In the genomic region with DNA sequence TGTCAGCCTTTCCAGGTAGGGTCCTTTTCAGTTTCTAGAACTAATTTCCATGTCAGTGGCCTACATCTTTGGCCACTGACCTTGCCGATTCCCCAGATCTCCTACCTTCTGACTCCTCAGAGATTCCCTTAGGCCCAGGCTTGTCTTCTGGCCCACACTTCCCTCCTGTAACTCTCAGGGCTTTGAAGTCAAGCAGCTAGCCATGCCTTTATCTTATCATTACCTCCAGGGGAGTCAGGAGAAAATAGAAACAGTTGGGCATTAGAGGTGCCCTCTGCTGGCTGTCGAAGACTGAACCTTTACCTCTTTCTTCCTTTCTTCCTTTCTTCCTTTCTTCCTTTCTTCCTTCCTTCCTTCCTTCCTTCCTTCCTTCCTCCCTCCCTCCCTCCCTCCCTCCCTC, we compare ENCODE assay signal across 1 mouse cellular context.
TF ChIP-seq lines count a peak whose summit lies in the region.

No protein-coding gene starts in this region.

TF ChIP-seq in MEL, 35 proteins besides CTCF, POLR2A, EP300 and RAD21 (continued from another document):
- TF ChIP-seq POLR2AphosphoS5 (IDR thresholded peaks at IDR 0.05; ENCODE audit: borderline replicate concordance, low read depth, low read length), result no peak
- TF ChIP-seq MAZ (IDR thresholded peaks at IDR 0.05; ENCODE audit: low read depth, low read length), result no peak
- peak; percentile 83 for TF ChIP-seq SMC3 (IDR thresholded peaks at IDR 0.05; ENCODE audit: low read depth, low read length)
- no peak for TF ChIP-seq JUND (IDR thresholded peaks at IDR 0.05; ENCODE audit: low read depth, low read length)
- no peak for TF ChIP-seq ZMIZ1 (IDR thresholded peaks at IDR 0.05; ENCODE audit: low read depth, low read length)
- TF ChIP-seq BHLHE40 (IDR thresholded peaks at IDR 0.05; ENCODE audit: borderline replicate concordance, low read depth, low read length), result 0 out of 2 replicates have a peak, but pooled peaks have one; percentile 20
- no peak for TF ChIP-seq POLR2AphosphoS2 (IDR thresholded peaks at IDR 0.05; ENCODE audit: low read length)
- TF ChIP-seq MEF2A (IDR thresholded peaks at IDR 0.05; ENCODE audit: extremely low read depth, insufficient replicate concordance, low read depth, low read length, poor library complexity, severe bottlenecking), result 0 out of 2 replicates have a peak, but pooled peaks have one; percentile 33
